Mouse (Mus musculus): ENCODE data around the gene Trim14. TPM values are rescaled to one million over a fixed set of nuclear protein-coding genes. Genes with fewer than 3 reads are reported as not detected.

The Trim14 gene
- polyA plus RNA-seq, 1 experiment = 26.9 TPM

DNA sequence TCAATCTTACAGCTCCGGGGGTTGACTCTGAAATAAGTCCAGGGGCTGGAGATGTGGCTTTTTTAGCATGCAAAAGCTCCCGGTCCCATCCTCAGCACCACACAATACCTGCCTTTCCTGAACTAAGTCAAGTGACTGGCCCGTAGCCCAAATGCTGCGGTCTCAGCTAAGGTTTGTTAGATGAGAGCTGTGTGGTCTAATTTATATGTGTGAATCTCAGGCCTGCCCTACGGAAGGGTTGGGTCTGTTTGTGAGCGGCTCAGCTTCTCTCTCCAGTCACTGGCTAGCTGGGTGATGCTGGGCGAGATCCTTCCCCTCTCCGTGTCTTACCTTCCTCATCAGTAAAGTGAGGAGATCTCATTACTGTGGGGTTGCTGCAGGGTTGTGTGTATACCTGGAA, 32.2 kb upstream of the Trim14 start:
- H3K4me3 ChIP-seq (ENCODE audit: extremely low read depth, insufficient read depth, insufficient read length) = no peak overlapping the region
- WGBS = 88% methylated on average over 8 of the region's 8 CpGs
- DNase-seq (ENCODE audit: low read depth in 1 of 2, low spot score in 2 of 2) = no peak
- H3K27me3 ChIP-seq (ENCODE audit: control insufficient read depth, insufficient read depth, low read length) = no peaks in the 10 kb centered on the region
- H3K4me1 ChIP-seq (ENCODE audit: control insufficient read depth, insufficient read depth, insufficient read length) = peaks cover 41% of the 10 kb centered on the region; the same call in 1 of the 2 replicates
- TF ChIP-seq CTCF (IDR thresholded peaks at IDR 0.05; ENCODE audit: extremely low read depth, insufficient read depth, insufficient read length, insufficient replicate concordance) (no peak), POLR2A (IDR thresholded peaks at IDR 0.05; ENCODE audit: low read depth, low read length) (no peak)
- no peaks in the 10 kb centered on the region for H3K36me3 ChIP-seq (ENCODE audit: control insufficient read depth, insufficient read depth, low read length)
- no peak overlapping the region for H3K27ac ChIP-seq (ENCODE audit: insufficient read depth, low read length)

GRCm38 (mm10) chr4:46566931-46567671, 31.2 kb upstream of the Trim14 start:
- H3K36me3 ChIP-seq (ENCODE audit: control insufficient read depth, insufficient read depth, low read length) = peaks cover 2% of the 10 kb centered on the region; the same call in 1 of the 2 replicates
- no peak for DNase-seq (ENCODE audit: low read depth in 1 of 2, low spot score in 2 of 2)
- TF ChIP-seq POLR2A (IDR thresholded peaks at IDR 0.05; ENCODE audit: low read depth, low read length) (no peak), CTCF (IDR thresholded peaks at IDR 0.05; ENCODE audit: extremely low read depth, insufficient read depth, insufficient read length, insufficient replicate concordance) (no peak)
- H3K27ac ChIP-seq (ENCODE audit: insufficient read depth, low read length) = 0 out of 2 replicates have a peak overlapping the region, but pooled peaks have one; percentile 12
- no peak overlapping the region for H3K4me3 ChIP-seq (ENCODE audit: extremely low read depth, insufficient read depth, insufficient read length)
- 48% methylated on average over 8 of the region's 8 CpGs for WGBS
- peaks cover 34% of the 10 kb centered on the region; the same call in 1 of the 2 replicates for H3K4me1 ChIP-seq (ENCODE audit: control insufficient read depth, insufficient read depth, insufficient read length)
- H3K27me3 ChIP-seq (ENCODE audit: control insufficient read depth, insufficient read depth, low read length) = no peaks in the 10 kb centered on the region

DNA sequence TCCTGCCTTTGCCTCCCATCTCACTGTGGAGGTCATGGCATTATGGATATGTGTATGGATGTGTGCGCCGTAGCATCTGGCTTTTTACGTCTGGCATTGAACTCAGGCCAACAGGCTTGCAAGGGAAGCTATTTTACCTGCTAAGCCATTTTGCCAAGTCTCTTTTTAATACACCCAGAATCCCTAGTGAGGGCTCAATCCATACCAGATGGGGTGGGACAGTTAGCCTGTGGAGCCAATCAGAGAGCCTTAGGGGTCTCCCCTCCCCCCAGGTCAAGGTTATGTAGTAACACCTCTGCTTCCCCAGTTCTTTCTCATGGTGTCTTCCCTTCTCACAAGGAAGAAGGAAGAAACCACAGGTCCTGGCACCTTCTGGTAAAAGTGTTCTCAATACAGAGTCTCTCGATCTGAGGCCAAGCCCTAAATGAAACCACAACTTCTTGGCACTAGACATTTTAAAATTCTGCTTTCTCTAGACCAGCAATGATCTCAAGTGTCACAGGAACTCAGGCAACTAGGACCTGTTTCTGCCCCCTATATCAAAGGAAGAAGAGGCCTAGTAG, 29.5 kb upstream of the Trim14 start:
- Histone ChIP-seq H3K27me3 (ENCODE audit: control insufficient read depth, insufficient read depth, low read length) (no peaks in the 10 kb centered on the region), H3K4me1 (ENCODE audit: control insufficient read depth, insufficient read depth, insufficient read length) (peaks cover 34% of the 10 kb centered on the region; the same call in 1 of the 2 replicates), H3K36me3 (ENCODE audit: control insufficient read depth, insufficient read depth, low read length) (peaks cover 4% of the 10 kb centered on the region; the same call in 1 of the 2 replicates), H3K4me3 (ENCODE audit: extremely low read depth, insufficient read depth, insufficient read length) (no peak overlapping the region), H3K27ac (ENCODE audit: insufficient read depth, low read length) (peak overlapping the region; percentile 52)
- TF ChIP-seq POLR2A (IDR thresholded peaks at IDR 0.05; ENCODE audit: low read depth, low read length) (no peak), CTCF (IDR thresholded peaks at IDR 0.05; ENCODE audit: extremely low read depth, insufficient read depth, insufficient read length, insufficient replicate concordance) (no peak)
- no peak for DNase-seq (ENCODE audit: low read depth in 1 of 2, low spot score in 2 of 2)
- 67% methylated on average over 4 of the region's 4 CpGs for WGBS

DNA sequence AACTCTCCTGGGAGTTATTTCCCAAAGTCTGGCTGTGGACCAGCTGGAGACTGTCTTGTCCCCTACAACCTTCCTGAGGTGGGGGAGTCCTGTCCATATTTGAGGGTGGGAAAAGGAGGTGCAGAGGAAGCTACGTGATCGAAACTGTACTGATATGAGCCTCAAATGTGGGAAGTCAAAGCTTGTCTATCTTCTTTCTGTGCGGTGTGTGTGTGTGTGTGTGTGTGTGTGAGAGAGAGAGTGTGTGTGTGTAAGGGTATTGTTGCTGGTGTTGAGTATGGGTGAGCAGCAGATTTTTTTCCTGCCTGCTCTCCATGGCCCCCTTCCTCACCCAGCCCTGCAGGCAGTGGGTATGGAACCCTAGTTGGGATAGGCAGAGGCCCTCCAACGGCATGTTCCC, 28.3 kb upstream of the Trim14 start:
- Histone ChIP-seq H3K36me3 (ENCODE audit: control insufficient read depth, insufficient read depth, low read length) (peaks cover 7% of the 10 kb centered on the region), H3K27me3 (ENCODE audit: control insufficient read depth, insufficient read depth, low read length) (no peaks in the 10 kb centered on the region), H3K4me3 (ENCODE audit: extremely low read depth, insufficient read depth, insufficient read length) (no peak overlapping the region)

DNA sequence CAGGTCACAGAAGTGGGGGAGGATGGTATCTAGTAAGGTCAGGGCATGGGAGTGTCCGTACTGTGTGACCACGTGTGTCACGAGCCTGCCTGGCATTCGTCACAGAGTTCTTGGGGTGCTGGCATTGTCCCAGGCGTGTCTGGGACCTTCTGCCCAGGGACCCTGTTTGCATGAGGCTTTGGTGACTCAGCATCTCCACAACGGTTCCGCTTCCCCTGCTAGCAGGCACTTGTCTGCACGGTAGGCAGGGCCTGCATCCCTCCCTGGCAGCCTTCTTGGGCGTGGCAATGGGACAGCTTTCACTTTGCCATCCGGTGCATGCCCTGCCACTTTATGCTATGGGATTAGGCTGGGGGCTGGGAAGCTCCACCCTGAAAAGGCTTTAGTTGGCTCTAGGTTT, 27.9 kb upstream of the Trim14 start:
- DNase-seq (ENCODE audit: low read depth in 1 of 2, low spot score in 2 of 2) = peak; percentile 17 to 42
- no peaks in the 10 kb centered on the region for H3K27me3 ChIP-seq (ENCODE audit: control insufficient read depth, insufficient read depth, low read length)
- H3K27ac ChIP-seq (ENCODE audit: insufficient read depth, low read length) = 0 out of 2 replicates have a peak overlapping the region, but pooled peaks have one; percentile 9
- TF ChIP-seq CTCF (IDR thresholded peaks at IDR 0.05; ENCODE audit: extremely low read depth, insufficient read depth, insufficient read length, insufficient replicate concordance) = no peak
- no peak for TF ChIP-seq POLR2A (IDR thresholded peaks at IDR 0.05; ENCODE audit: low read depth, low read length)
- 19% methylated on average over 10 of the region's 10 CpGs for WGBS
- peaks cover 36% of the 10 kb centered on the region; the same call in 1 of the 2 replicates for H3K4me1 ChIP-seq (ENCODE audit: control insufficient read depth, insufficient read depth, insufficient read length)
- no peak overlapping the region for H3K4me3 ChIP-seq (ENCODE audit: extremely low read depth, insufficient read depth, insufficient read length)
- peaks cover 7% of the 10 kb centered on the region for H3K36me3 ChIP-seq (ENCODE audit: control insufficient read depth, insufficient read depth, low read length)

More for the DNA sequence above, 28.3 kb upstream of the Trim14 start:
- no peak for TF ChIP-seq CTCF (IDR thresholded peaks at IDR 0.05; ENCODE audit: extremely low read depth, insufficient read depth, insufficient read length, insufficient replicate concordance)
- TF ChIP-seq POLR2A (IDR thresholded peaks at IDR 0.05; ENCODE audit: low read depth, low read length) = no peak
- no peak for DNase-seq (ENCODE audit: low read depth in 1 of 2, low spot score in 2 of 2)
- peaks cover 34% of the 10 kb centered on the region; the same call in 1 of the 2 replicates for H3K4me1 ChIP-seq (ENCODE audit: control insufficient read depth, insufficient read depth, insufficient read length)
- WGBS = 46% methylated on average over 4 of the region's 4 CpGs
- H3K27ac ChIP-seq (ENCODE audit: insufficient read depth, low read length) = 0 out of 2 replicates have a peak overlapping the region, but pooled peaks have one; percentile 9

DNA sequence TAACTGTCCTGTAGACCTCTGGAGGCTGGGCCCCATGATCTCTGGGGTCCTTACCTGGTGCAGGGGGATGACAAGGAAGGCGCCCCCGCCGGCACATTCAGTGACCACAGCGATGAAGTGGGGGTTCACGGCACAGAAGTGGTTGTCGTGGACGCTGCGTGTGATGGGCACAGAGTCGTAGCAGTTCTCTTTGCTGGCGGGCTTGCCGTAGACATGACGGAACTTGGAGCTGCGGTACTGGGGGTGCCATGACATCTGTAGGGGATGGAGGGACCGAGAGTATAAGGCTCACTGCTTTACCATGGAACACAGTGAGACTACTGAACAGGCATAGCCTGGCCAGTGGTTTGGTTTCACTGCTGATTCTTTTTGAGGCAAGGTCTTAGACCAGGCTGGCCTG, 26.9 kb upstream of the Trim14 start:
- H3K27me3 ChIP-seq (ENCODE audit: control insufficient read depth, insufficient read depth, low read length) = no peaks in the 10 kb centered on the region
- no peak overlapping the region for H3K4me3 ChIP-seq (ENCODE audit: extremely low read depth, insufficient read depth, insufficient read length)
- no peak overlapping the region for H3K27ac ChIP-seq (ENCODE audit: insufficient read depth, low read length)
- WGBS = 97% methylated on average over 14 of the region's 14 CpGs
- H3K36me3 ChIP-seq (ENCODE audit: control insufficient read depth, insufficient read depth, low read length) = peaks cover 7% of the 10 kb centered on the region
- H3K4me1 ChIP-seq (ENCODE audit: control insufficient read depth, insufficient read depth, insufficient read length) = peaks cover 43% of the 10 kb centered on the region; the same call in 1 of the 2 replicates
- no peak for DNase-seq (ENCODE audit: low read depth in 1 of 2, low spot score in 2 of 2)
- no peak for TF ChIP-seq POLR2A (IDR thresholded peaks at IDR 0.05; ENCODE audit: low read depth, low read length)
- TF ChIP-seq CTCF (IDR thresholded peaks at IDR 0.05; ENCODE audit: extremely low read depth, insufficient read depth, insufficient read length, insufficient replicate concordance) = no peak

Measured in spleen, adult 2 months (tissue).